Mouse (Mus musculus) CD4-positive, CD25-positive, alpha-beta regulatory T cell, adult 4 months (primary cell): ENCODE data around the gene Imp4. TPM values are rescaled to one million over a fixed set of nuclear protein-coding genes. Genes with fewer than 3 reads are reported as not detected.
A peak's percentile ranks its signal among the peaks of the same experiment; 100 is the strongest.
"Not testable (repeated sequence)": the region's sequence is repeated elsewhere in the genome, so short reads cannot be mapped to it uniquely, and the experiment has no call there.

Experiments
- ATAC-seq: one replicate; pipeline ENCODE4 v1.8.0; 2017
- polyA plus RNA-seq, 2 experiments: library from polyadenylated mRNA; unstranded; fragments of 100-300 nt; shearing (Covaris generic); gene quantifications; one replicate each; pipeline ENCODE4 v1.2.1; 2017

The Imp4 gene
- polyA plus RNA-seq: 100 to 1,000 TPM; 140 to 143 TPM

GRCm38 (mm10) chr1:34439215-34439960 lies at the start of gene Imp4, which contains the start of gene Ccdc115:
TSS of gene Imp4 (plus strand) at chr1:34439851.
TSS of gene Ccdc115 (minus strand) at chr1:34439672.
- ATAC-seq: peak; percentile 90

- ATAC-seq: no peak
These were observed 43.3 kb upstream of the Imp4 start for GRCm38 (mm10) chr1:34396321-34396720.

GRCm38 (mm10) chr1:34399182-34399953 lies 40.3 kb upstream of the Imp4 start:
- ATAC-seq: no peak

- no peak for ATAC-seq
These were observed 11.2 kb upstream of the Imp4 start for GRCm38 (mm10) chr1:34428466-34428865.

GRCm38 (mm10) chr1:34429281-34429680 lies 10.4 kb upstream of the Imp4 start:
- no peak for ATAC-seq

GRCm38 (mm10) chr1:34430981-34431380 lies 8.7 kb upstream of the Imp4 start:
- ATAC-seq: no peak

- ATAC-seq: no peak
These were observed 8.2 kb upstream of the Imp4 start for GRCm38 (mm10) chr1:34431431-34431830.

- ATAC-seq: no peak
These were observed 7.3 kb upstream of the Imp4 start for GRCm38 (mm10) chr1:34432411-34432775.

GRCm38 (mm10) chr1:34432776-34433481 lies 6.7 kb upstream of the Imp4 start:
- peak; percentile 57 for ATAC-seq

- peak; percentile 51 for ATAC-seq
These were observed 5.6 kb upstream of the Imp4 start for GRCm38 (mm10) chr1:34433891-34434521.

GRCm38 (mm10) chr1:34434660-34435160 lies 4.9 kb upstream of the Imp4 start:
- ATAC-seq: peak; percentile 18

GRCm38 (mm10) chr1:34435371-34436120 lies 4.1 kb upstream of the Imp4 start:
- ATAC-seq: no peak

- no peak for ATAC-seq
These were observed 3.3 kb upstream of the Imp4 start for GRCm38 (mm10) chr1:34436374-34436773.

- not testable (repeated sequence) for ATAC-seq
These were observed 2.3 kb upstream of the Imp4 start for GRCm38 (mm10) chr1:34437366-34437765.

GRCm38 (mm10) chr1:34438381-34439051 lies 1.1 kb upstream of the Imp4 start:
- ATAC-seq: no peak

- ATAC-seq: peak; percentile 15
These were observed 445 bp downstream of the Imp4 start for GRCm38 (mm10) chr1:34439961-34440630.

GRCm38 (mm10) chr1:34443124-34443523 lies 3.5 kb downstream of the Imp4 start:
- ATAC-seq: no peak

GRCm38 (mm10) chr1:34458431-34458830 lies 18.8 kb downstream of the Imp4 start:
- ATAC-seq: no peak

- peak; percentile 87 for ATAC-seq
These were observed 19.8 kb downstream of the Imp4 start, which contains the start of gene Ptpn18 for GRCm38 (mm10) chr1:34459284-34460060. TSS of gene Ptpn18 (plus strand) at chr1:34459762.

- ATAC-seq: peak; percentile 36
These were observed 20.4 kb downstream of the Imp4 start for GRCm38 (mm10) chr1:34460061-34460441.
